19 mouse cellular contexts compared by ENCODE assay signal in the genomic region with DNA sequence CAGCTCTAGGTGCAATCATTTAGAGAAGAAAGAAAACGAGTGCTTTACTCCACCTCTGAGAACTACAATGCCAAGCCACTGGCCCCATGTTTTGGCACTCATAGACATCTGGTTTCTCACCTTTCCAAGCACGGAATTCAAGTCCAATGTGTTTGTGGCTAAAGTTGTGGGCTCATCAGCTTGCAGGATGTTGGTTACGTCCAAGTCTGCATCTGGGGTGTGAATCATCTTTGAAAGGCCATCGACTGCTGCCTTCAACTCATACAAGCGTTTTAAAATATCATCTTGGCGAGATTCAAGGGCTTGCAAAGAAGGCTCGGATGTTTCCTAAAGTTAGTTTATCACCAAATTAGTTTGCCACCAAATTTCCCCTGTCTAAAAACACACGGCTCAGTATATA. TPM values are rescaled to one million over a fixed set of nuclear protein-coding genes. Genes with fewer than 3 reads are reported as not detected.
"Had no signal": no experiment of that assay in that cellular context is flagged by ENCODE, and none has a peak within 500 bp of the region (broad histone marks: within the 10 kb centered on the region; RNA-seq: fewer than 3 reads in every experiment).

No protein-coding gene starts in this region.

- H3K4me2 ChIP-seq: limb, embryonic 13.5 days; midbrain, embryonic 11.5 days; neural tube, embryonic 12.5 days had no signal

- H3K27ac ChIP-seq: layer of hippocampus, adult 2 months; limb, embryonic 10.5 days; limb, embryonic 13.5 days; neural tube, embryonic 12.5 days; stomach, postnatal 0 days had no signal

- H3K9ac ChIP-seq: limb, embryonic 13.5 days; neural tube, embryonic 12.5 days had no signal

- DNase-seq: kidney, adult 11 months; kidney, adult 8-10 months; kidney, postnatal 14 days; layer of hippocampus, adult 9-11 months; lung, adult 2 months; lung, postnatal 14 days; lung, postnatal 4 days; midbrain, embryonic 14.5 days; thymus, postnatal 25 days had no signal

- H3K9me3 ChIP-seq: limb, embryonic 10.5 days; limb, embryonic 13.5 days; neural tube, embryonic 12.5 days had no signal

- H3K4me3 ChIP-seq: layer of hippocampus, adult 2 months; limb, embryonic 10.5 days; limb, embryonic 13.5 days; neural tube, embryonic 12.5 days had no signal

- H3K27me3 ChIP-seq: limb, embryonic 13.5 days; neural tube, embryonic 12.5 days had no signal

RNA-seq across cellular contexts. Expression of a gene that starts 8.9 kb away (rescaled TPM):
- polyA plus RNA-seq: liver, adult 2 months had no signal

RNA-seq across cellular contexts. Expression of a gene that starts 21.5 kb away (rescaled TPM):
- polyA plus RNA-seq: kidney, embryonic 16.5 days; large intestine, adult 2 months; liver, adult 2 months; lung, adult 2 months; lung, embryonic 16.5 days; stomach, postnatal 0 days had no signal

RNA-seq across cellular contexts. Expression of a gene that starts 26.4 kb away (rescaled TPM):
- polyA plus RNA-seq: liver, adult 2 months had no signal
